Mouse (Mus musculus) heart, postnatal 36 days (tissue): Measurements from ENCODE around the gene Slc5a3. TPM values are rescaled to one million over a fixed set of nuclear protein-coding genes. Genes with fewer than 3 reads are reported as not detected.
"Not testable (repeated sequence)": the region's sequence is repeated elsewhere in the genome, so short reads cannot be mapped to it uniquely, and the experiment has no call there.

Experiments
- DNase-seq, 2 experiments: peaks; one replicate each; pipeline ENCODE4 v3.0.0; 2021 to 2022
- intact Hi-C: fragments of 180-260 bp; cut with DNase I; formaldehyde crosslinking; loops from one replicate; pipeline ENCODE4 v1.15.1; 2025
- total RNA-seq, 2 experiments: library from RNA; stranded (reverse); gene quantifications; 2 replicates each; pipeline ENCODE4 v1.2.3; 2021

Slc5a3 gene
- total RNA-seq, 2 experiments from 2014 or later: 5.6 to 5.8 TPM

GRCm38 (mm10) chr16:92060213-92060612, 2.1 kb downstream of the Slc5a3 start:
- intact Hi-C loops: no loop called here
- DNase-seq: no peak

- DNase-seq: no peak
- intact Hi-C loops: no loop called here
These were observed 3.5 kb downstream of the Slc5a3 start for GRCm38 (mm10) chr16:92061586-92061985.

GRCm38 (mm10) chr16:92062832-92063231, 4.7 kb downstream of the Slc5a3 start:
- intact Hi-C loops: no loop called here
- DNase-seq: no peak

- DNase-seq: no peak
- intact Hi-C loops: no loop called here
These were observed 6.7 kb downstream of the Slc5a3 start for GRCm38 (mm10) chr16:92064801-92065200.

GRCm38 (mm10) chr16:92070338-92070737, 12.2 kb downstream of the Slc5a3 start:
- intact Hi-C loops: no loop called here
- DNase-seq: no peak

GRCm38 (mm10) chr16:92076797-92077196, 18.7 kb downstream of the Slc5a3 start:
- intact Hi-C loops: no loop called here
- DNase-seq: no peak

- intact Hi-C loops: no loop called here
- no peak for DNase-seq
These were observed 25.8 kb downstream of the Slc5a3 start for GRCm38 (mm10) chr16:92083771-92084453.

GRCm38 (mm10) chr16:92089225-92089624, 31.1 kb downstream of the Slc5a3 start:
- intact Hi-C loops: no loop called here
- DNase-seq: no peak

GRCm38 (mm10) chr16:92091876-92092275, 33.8 kb downstream of the Slc5a3 start:
- intact Hi-C loops: no loop called here
- DNase-seq: no peak

- intact Hi-C loops: no loop called here
- no peak for DNase-seq
These were observed 40.4 kb downstream of the Slc5a3 start for GRCm38 (mm10) chr16:92098351-92099051.

- intact Hi-C loops: no loop called here
- DNase-seq: no peak
These were observed 41.5 kb downstream of the Slc5a3 start for GRCm38 (mm10) chr16:92099598-92099997.

- DNase-seq: no peak
- intact Hi-C loops: loop anchor here (5.0 kb wide), 1 partner anchor 163 kb away; no protein-coding TSS in a partner anchor
These were observed 42.0 kb downstream of the Slc5a3 start for GRCm38 (mm10) chr16:92100111-92100510.

GRCm38 (mm10) chr16:92102115-92102514, 44.0 kb downstream of the Slc5a3 start:
- intact Hi-C loops: loop anchor here (5.0 kb wide), 1 partner anchor 165 kb away; no protein-coding TSS in a partner anchor
- DNase-seq: no peak

GRCm38 (mm10) chr16:92102931-92103330, 44.8 kb downstream of the Slc5a3 start:
- DNase-seq: not testable (repeated sequence)
- intact Hi-C loops: loop anchor here (5.0 kb wide), 1 partner anchor 166 kb away; no protein-coding TSS in a partner anchor

GRCm38 (mm10) chr16:92103572-92104331, 45.6 kb downstream of the Slc5a3 start:
- intact Hi-C loops: loop anchor here (5.0 kb wide), 1 partner anchor 166 kb away; no protein-coding TSS in a partner anchor
- DNase-seq: peak in 1 of 2 experiments; percentile 33

- intact Hi-C loops: loop anchor here (5.0 kb wide), 1 partner anchor 167 kb away; no protein-coding TSS in a partner anchor
- DNase-seq: no peak
These were observed 46.1 kb downstream of the Slc5a3 start for GRCm38 (mm10) chr16:92104332-92104590.

- intact Hi-C loops: loop anchor here (5.0 kb wide), 1 partner anchor 168 kb away; no protein-coding TSS in a partner anchor
- no peak for DNase-seq
These were observed 46.8 kb downstream of the Slc5a3 start for GRCm38 (mm10) chr16:92104951-92105350.

GRCm38 (mm10) chr16:92105631-92106030, 47.5 kb downstream of the Slc5a3 start:
- no peak for DNase-seq
- intact Hi-C loops: no loop called here

- DNase-seq: no peak
- intact Hi-C loops: no loop called here
These were observed 49.2 kb downstream of the Slc5a3 start for GRCm38 (mm10) chr16:92107346-92107745.

- intact Hi-C loops: no loop called here
- DNase-seq: peak; percentile 35 to 38
These were observed 56.7 kb downstream of the Slc5a3 start for GRCm38 (mm10) chr16:92114706-92115241.
